Mouse (Mus musculus): ENCODE results near the gene Izumo4. TPM values are rescaled to one million over a fixed set of nuclear protein-coding genes. Genes with fewer than 3 reads are reported as not detected.

Gene Izumo4
- polyA plus RNA-seq, 1 experiment from 2014 or later: 7.9 TPM

- H3K9me3 ChIP-seq (ENCODE audit: low read length): no peaks in the 10 kb centered on the region
- ATAC-seq (no peak), DNase-seq (no peak)
- H3K36me3 ChIP-seq (replicated peaks; ENCODE audit: insufficient read depth, low read length): peaks cover 68% of the 10 kb centered on the region
- H3K9ac ChIP-seq (replicated peaks): no peak overlapping the region; the same call in 1 of the 2 replicates
- H3K27me3 ChIP-seq (ENCODE audit: insufficient read depth, low read length): no peaks in the 10 kb centered on the region
- peaks cover 32% of the 10 kb centered on the region for H3K4me1 ChIP-seq (ENCODE audit: insufficient read depth)
- TF ChIP-seq CTCF (IDR thresholded peaks at IDR 0.05; ENCODE audit: low read depth): no peak
- TF ChIP-seq EP300 (IDR thresholded peaks at IDR 0.05; ENCODE audit: low read depth): no peak
- H3K4me3 ChIP-seq (ENCODE audit: low read depth, low read length): no peak overlapping the region
- no peak overlapping the region for H3K27ac ChIP-seq (ENCODE audit: low read depth)
- WGBS (ENCODE audit: insufficient replicate concordance): 81% methylated on average over 11 of the region's 11 CpGs
- no peak overlapping the region; the same call in 1 of the 2 replicates for H3K4me2 ChIP-seq (ENCODE audit: low read depth, low read length)
Measured at GRCm38 (mm10) chr10:80671936-80672690, 29.9 kb upstream of the Izumo4 start.

GRCm38 (mm10) chr10:80673690-80674089 is 28.3 kb upstream of the Izumo4 start:
- H3K4me2 ChIP-seq (ENCODE audit: low read depth, low read length): peak overlapping the region; percentile 78
- peak overlapping the region; percentile 96 for H3K9ac ChIP-seq (replicated peaks)
- no peak for TF ChIP-seq EP300 (IDR thresholded peaks at IDR 0.05; ENCODE audit: low read depth)
- no peak for TF ChIP-seq CTCF (IDR thresholded peaks at IDR 0.05; ENCODE audit: low read depth)
- H3K4me1 ChIP-seq (ENCODE audit: insufficient read depth): peaks cover 45% of the 10 kb centered on the region
- peak overlapping the region; percentile 95 for H3K4me3 ChIP-seq (ENCODE audit: low read depth, low read length)
- H3K27me3 ChIP-seq (ENCODE audit: insufficient read depth, low read length): no peaks in the 10 kb centered on the region
- H3K36me3 ChIP-seq (replicated peaks; ENCODE audit: insufficient read depth, low read length): peaks cover 52% of the 10 kb centered on the region
- no peak for DNase-seq
- ATAC-seq: no peak
- WGBS (ENCODE audit: insufficient replicate concordance): 81% methylated on average over 3 of the region's 3 CpGs
- H3K27ac ChIP-seq (ENCODE audit: low read depth): peak overlapping the region; percentile 100; the same call in 1 of the 2 replicates
- H3K9me3 ChIP-seq (ENCODE audit: low read length): no peaks in the 10 kb centered on the region

- Histone ChIP-seq H3K9me3 (ENCODE audit: low read length) (no peaks in the 10 kb centered on the region), H3K27me3 (ENCODE audit: insufficient read depth, low read length) (no peaks in the 10 kb centered on the region), H3K27ac (ENCODE audit: low read depth) (peak overlapping the region; percentile 100), H3K4me1 (ENCODE audit: insufficient read depth) (peaks cover 50% of the 10 kb centered on the region), H3K36me3 (replicated peaks; ENCODE audit: insufficient read depth, low read length) (peaks cover 47% of the 10 kb centered on the region), H3K9ac (replicated peaks) (peak overlapping the region; percentile 96), H3K4me2 (ENCODE audit: low read depth, low read length) (peak overlapping the region; percentile 78), H3K4me3 (ENCODE audit: low read depth, low read length) (peak overlapping the region; percentile 95)
- WGBS (ENCODE audit: insufficient replicate concordance): 53% methylated on average over 5 of the region's 5 CpGs
- DNase-seq (peak; percentile 52), ATAC-seq (no peak)
- TF ChIP-seq CTCF (IDR thresholded peaks at IDR 0.05; ENCODE audit: low read depth) (no peak), EP300 (IDR thresholded peaks at IDR 0.05; ENCODE audit: low read depth) (no peak; the same call in 1 of the 2 replicates)
Measured at GRCm38 (mm10) chr10:80674161-80674711, 27.7 kb upstream of the Izumo4 start.

- no peaks in the 10 kb centered on the region for H3K27me3 ChIP-seq (ENCODE audit: insufficient read depth, low read length)
- H3K4me3 ChIP-seq (ENCODE audit: low read depth, low read length): peak overlapping the region; percentile 95
- H3K4me1 ChIP-seq (ENCODE audit: insufficient read depth): peaks cover 57% of the 10 kb centered on the region
- DNase-seq (no peak), ATAC-seq (no peak)
- WGBS (ENCODE audit: insufficient replicate concordance): 6% methylated on average over 6 of the region's 6 CpGs
- H3K27ac ChIP-seq (ENCODE audit: low read depth): peak overlapping the region; percentile 100
- H3K4me2 ChIP-seq (ENCODE audit: low read depth, low read length): peak overlapping the region; percentile 78
- peaks cover 40% of the 10 kb centered on the region for H3K36me3 ChIP-seq (replicated peaks; ENCODE audit: insufficient read depth, low read length)
- TF ChIP-seq CTCF (IDR thresholded peaks at IDR 0.05; ENCODE audit: low read depth) (no peak), EP300 (IDR thresholded peaks at IDR 0.05; ENCODE audit: low read depth) (no peak)
- peak overlapping the region; percentile 96 for H3K9ac ChIP-seq (replicated peaks)
- H3K9me3 ChIP-seq (ENCODE audit: low read length): no peaks in the 10 kb centered on the region
Measured at GRCm38 (mm10) chr10:80674851-80675404, 27.1 kb upstream of the Izumo4 start.

GRCm38 (mm10) chr10:80675405-80676197 is 26.4 kb upstream of the Izumo4 start:
- Histone ChIP-seq H3K4me3 (ENCODE audit: low read depth, low read length) (peak overlapping the region; percentile 95), H3K27ac (ENCODE audit: low read depth) (peak overlapping the region; percentile 100), H3K4me1 (ENCODE audit: insufficient read depth) (peaks cover 62% of the 10 kb centered on the region), H3K27me3 (ENCODE audit: insufficient read depth, low read length) (no peaks in the 10 kb centered on the region), H3K4me2 (ENCODE audit: low read depth, low read length) (peak overlapping the region; percentile 78), H3K9me3 (ENCODE audit: low read length) (no peaks in the 10 kb centered on the region), H3K9ac (replicated peaks) (peak overlapping the region; percentile 96), H3K36me3 (replicated peaks; ENCODE audit: insufficient read depth, low read length) (peaks cover 33% of the 10 kb centered on the region)
- DNase-seq: no peak
- 0% methylated on average over 25 of the region's 54 CpGs for WGBS (ENCODE audit: insufficient replicate concordance)
- no peak for ATAC-seq
- TF ChIP-seq CTCF (IDR thresholded peaks at IDR 0.05; ENCODE audit: low read depth) (no peak), EP300 (IDR thresholded peaks at IDR 0.05; ENCODE audit: low read depth) (no peak)
